Mouse (Mus musculus): ENCODE data around the gene Cic. TPM values are rescaled to one million over a fixed set of nuclear protein-coding genes. Genes with fewer than 3 reads are reported as not detected.

Cic gene
- polyA plus RNA-seq, 1 experiment from 2014 or later: 28.4 TPM

DNA sequence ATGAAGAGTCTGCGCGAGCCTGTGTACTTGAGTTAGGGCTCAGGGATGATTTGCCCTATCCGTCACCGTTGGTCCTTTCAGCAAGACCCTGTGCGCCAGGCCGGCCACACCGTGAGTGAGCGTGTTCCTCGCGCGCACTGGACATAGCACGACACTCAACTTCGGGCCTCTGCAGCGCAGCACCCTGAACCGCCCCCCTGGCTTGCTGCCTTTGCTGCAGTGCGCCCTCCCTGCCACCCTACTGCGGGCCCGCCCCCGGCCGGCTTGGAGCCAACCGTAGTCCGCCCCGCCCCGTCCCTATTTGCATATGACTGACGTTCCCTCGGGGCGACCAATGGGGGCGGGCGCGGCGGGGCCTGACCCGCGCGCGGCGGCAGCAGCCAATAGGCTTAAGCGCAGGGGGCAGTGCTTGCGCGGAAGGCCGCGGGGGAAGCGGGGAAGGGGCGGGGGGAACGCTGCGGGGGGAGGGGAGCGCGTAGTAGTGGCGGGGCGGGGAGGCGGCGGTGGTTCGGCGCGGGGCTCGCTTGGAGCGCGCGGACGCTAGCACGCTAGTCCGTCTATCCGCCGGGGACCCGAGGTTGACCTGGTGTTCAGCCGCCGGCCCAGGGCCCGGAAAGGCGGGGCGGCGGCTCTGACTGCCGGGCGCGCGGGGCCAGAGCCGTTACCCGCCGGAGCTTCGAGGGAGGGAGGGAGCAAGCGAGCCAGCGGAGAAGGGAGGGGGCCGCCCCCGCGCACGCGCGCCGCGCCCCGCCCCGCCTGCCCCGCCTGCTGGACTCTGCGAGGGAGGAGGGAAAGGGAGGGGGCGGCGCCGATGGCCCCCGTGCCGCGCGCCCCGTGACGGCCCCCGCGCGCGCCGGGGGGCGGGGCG, 14.5 kb downstream of the Cic start:
- Histone ChIP-seq H3K9me3 (ENCODE audit: control insufficient read depth, low read length) (no peaks in the 10 kb centered on the region), H3K27me3 (ENCODE audit: control insufficient read depth, insufficient read depth, low read length) (no peaks in the 10 kb centered on the region), H3K4me1 (ENCODE audit: control insufficient read depth in 2 of 2, insufficient read depth in 2 of 2, low read length in 2 of 2) (peaks cover 36 to 50% of the 10 kb centered on the region in 2 experiments), H3K36me3 (ENCODE audit: control insufficient read depth, insufficient read depth, low read length) (peaks cover 24% of the 10 kb centered on the region), H3K9ac (ENCODE audit: low read length) (peak overlapping the region; percentile 89), H3K4me3 (ENCODE audit: control insufficient read depth in 1 of 2, insufficient read depth in 1 of 2, low read depth in 1 of 2, low read length in 2 of 2) (peak overlapping the region; percentile 83 to 84), H3K27ac (replicated peaks in 1 of 2; ENCODE audit: control insufficient read depth in 1 of 2, insufficient read depth in 1 of 2, low read depth in 2 of 2, low read length in 2 of 2) (peak overlapping the region; percentile 99), H3K4me2 (ENCODE audit: low read length) (peak overlapping the region; percentile 90)
- peak; percentile 77 for ATAC-seq (ENCODE audit: insufficient number of reproducible peaks, insufficient read depth, low FRiP score, low read depth)
- under 1% methylated on average over 68 of the region's 108 CpGs for WGBS

DNA sequence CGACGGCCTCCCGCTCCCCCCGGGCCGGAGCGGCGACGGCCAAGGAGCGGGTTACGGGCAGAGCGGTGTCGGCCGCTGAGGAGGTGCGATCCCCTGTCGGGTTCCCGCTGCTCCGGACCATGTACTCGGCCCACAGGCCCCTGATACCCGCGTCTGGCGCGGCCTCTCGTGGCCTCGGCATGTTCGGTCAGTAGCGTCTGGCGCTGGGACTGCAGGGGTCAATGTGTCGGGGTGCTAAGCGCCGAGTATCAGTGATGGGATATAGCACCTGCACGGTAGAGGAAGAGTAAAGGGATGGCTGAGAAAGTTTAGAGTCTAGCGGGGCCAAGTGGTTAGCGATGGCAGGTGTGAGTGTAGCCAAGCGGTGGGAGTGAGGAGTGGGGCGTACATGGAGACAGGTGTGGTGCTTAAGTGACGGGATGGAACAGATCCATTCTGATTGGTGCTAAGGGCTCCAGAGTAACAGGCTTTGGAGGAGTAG, 15.3 kb downstream of the Cic start:
- no peak for ATAC-seq (ENCODE audit: insufficient number of reproducible peaks, insufficient read depth, low FRiP score, low read depth)
- WGBS: under 1% methylated on average over 28 of the region's 36 CpGs
- H3K4me3 ChIP-seq (ENCODE audit: control insufficient read depth in 1 of 2, insufficient read depth in 1 of 2, low read depth in 1 of 2, low read length in 2 of 2): peak overlapping the region; percentile 83 to 84
- H3K4me2 ChIP-seq (ENCODE audit: low read length): peak overlapping the region; percentile 90
- peaks cover 31 to 44% of the 10 kb centered on the region in 2 experiments for H3K4me1 ChIP-seq (ENCODE audit: control insufficient read depth in 2 of 2, insufficient read depth in 2 of 2, low read length in 2 of 2)
- H3K27ac ChIP-seq (replicated peaks in 1 of 2; ENCODE audit: control insufficient read depth in 1 of 2, insufficient read depth in 1 of 2, low read depth in 2 of 2, low read length in 2 of 2): peak overlapping the region; percentile 78 to 99
- H3K27me3 ChIP-seq (ENCODE audit: control insufficient read depth, insufficient read depth, low read length): no peaks in the 10 kb centered on the region
- no peaks in the 10 kb centered on the region for H3K9me3 ChIP-seq (ENCODE audit: control insufficient read depth, low read length)
- peaks cover 32% of the 10 kb centered on the region for H3K36me3 ChIP-seq (ENCODE audit: control insufficient read depth, insufficient read depth, low read length)
- H3K9ac ChIP-seq (ENCODE audit: low read length): peak overlapping the region; percentile 89

GRCm38 (mm10) chr7:25283637-25284036, 16.1 kb downstream of the Cic start:
- H3K4me3 ChIP-seq (ENCODE audit: control insufficient read depth in 1 of 2, insufficient read depth in 1 of 2, low read depth in 1 of 2, low read length in 2 of 2): peak overlapping the region; percentile 83 to 84
- H3K9ac ChIP-seq (ENCODE audit: low read length): peak overlapping the region; percentile 89
- H3K27me3 ChIP-seq (ENCODE audit: control insufficient read depth, insufficient read depth, low read length): no peaks in the 10 kb centered on the region
- no peak for ATAC-seq (ENCODE audit: insufficient number of reproducible peaks, insufficient read depth, low FRiP score, low read depth)
- peaks cover 31 to 41% of the 10 kb centered on the region in 2 experiments for H3K4me1 ChIP-seq (ENCODE audit: control insufficient read depth in 2 of 2, insufficient read depth in 2 of 2, low read length in 2 of 2)
- no peaks in the 10 kb centered on the region for H3K9me3 ChIP-seq (ENCODE audit: control insufficient read depth, low read length)
- peak overlapping the region; percentile 90 for H3K4me2 ChIP-seq (ENCODE audit: low read length)
- peaks cover 41% of the 10 kb centered on the region for H3K36me3 ChIP-seq (ENCODE audit: control insufficient read depth, insufficient read depth, low read length)
- H3K27ac ChIP-seq (replicated peaks in 1 of 2; ENCODE audit: control insufficient read depth in 1 of 2, insufficient read depth in 1 of 2, low read depth in 2 of 2, low read length in 2 of 2): peak overlapping the region; percentile 78 to 99
- 5% methylated on average over 5 of the region's 5 CpGs for WGBS

DNA sequence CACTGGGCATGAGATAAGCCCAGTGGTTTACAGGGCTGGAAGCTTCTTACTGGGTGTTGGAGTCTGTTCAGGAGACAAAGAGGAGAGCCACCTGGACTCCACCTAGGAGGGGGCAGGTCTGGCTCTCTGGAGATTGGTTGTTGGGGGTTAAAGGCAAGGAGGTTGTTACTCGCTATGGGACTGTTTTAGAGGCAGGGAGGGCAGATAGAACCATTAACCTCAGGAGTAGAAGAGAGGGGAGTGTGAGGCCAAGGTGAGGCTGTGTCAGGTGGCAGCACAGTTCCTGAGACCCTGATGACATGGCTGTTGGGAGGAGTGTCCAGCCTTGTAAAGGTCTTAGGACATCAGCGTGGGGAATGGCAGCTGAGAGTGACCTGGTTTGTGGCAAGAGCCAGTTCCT, 16.7 kb downstream of the Cic start:
- H3K4me1 ChIP-seq (ENCODE audit: control insufficient read depth in 2 of 2, insufficient read depth in 2 of 2, low read length in 2 of 2): peaks cover 31 to 41% of the 10 kb centered on the region in 2 experiments
- H3K27ac ChIP-seq (replicated peaks in 1 of 2; ENCODE audit: control insufficient read depth in 1 of 2, insufficient read depth in 1 of 2, low read depth in 2 of 2, low read length in 2 of 2): peak overlapping the region in 1 of 2 experiments; percentile 99; a peak in 2 of 4 replicates
- H3K27me3 ChIP-seq (ENCODE audit: control insufficient read depth, insufficient read depth, low read length): no peaks in the 10 kb centered on the region
- WGBS: 57% methylated on average over 2 of the region's 2 CpGs
- peak overlapping the region; percentile 90 for H3K4me2 ChIP-seq (ENCODE audit: low read length)
- H3K9me3 ChIP-seq (ENCODE audit: control insufficient read depth, low read length): no peaks in the 10 kb centered on the region
- H3K36me3 ChIP-seq (ENCODE audit: control insufficient read depth, insufficient read depth, low read length): peaks cover 46% of the 10 kb centered on the region
- peak overlapping the region in 1 of 2 experiments; percentile 84; a peak in 2 of 4 replicates for H3K4me3 ChIP-seq (ENCODE audit: control insufficient read depth in 1 of 2, insufficient read depth in 1 of 2, low read depth in 1 of 2, low read length in 2 of 2)
- no peak for ATAC-seq (ENCODE audit: insufficient number of reproducible peaks, insufficient read depth, low FRiP score, low read depth)
- H3K9ac ChIP-seq (ENCODE audit: low read length): peak overlapping the region; percentile 89

DNA sequence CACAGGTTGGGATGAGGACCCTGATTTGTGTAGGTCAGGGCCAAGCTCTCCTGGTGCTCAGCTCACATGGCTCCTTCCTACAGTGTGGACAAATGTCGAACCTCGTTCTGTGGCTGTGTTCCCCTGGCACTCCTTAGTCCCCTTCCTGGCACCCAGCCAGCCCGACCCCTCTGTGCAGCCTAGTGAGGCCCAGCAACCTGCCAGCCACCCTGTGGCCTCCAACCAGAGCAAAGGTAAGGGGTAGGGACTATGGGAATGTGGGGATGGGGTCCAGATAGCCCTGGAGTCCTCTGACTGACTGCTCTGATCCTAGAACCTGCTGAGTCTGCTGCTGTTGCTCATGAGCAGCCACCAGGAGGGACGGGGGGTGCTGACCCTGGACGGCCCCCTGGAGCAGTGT, 17.3 kb downstream of the Cic start:
- 47% methylated on average over 5 of the region's 5 CpGs for WGBS
- Histone ChIP-seq H3K4me2 (ENCODE audit: low read length) (peak overlapping the region; percentile 90), H3K4me1 (ENCODE audit: control insufficient read depth in 2 of 2, insufficient read depth in 2 of 2, low read length in 2 of 2) (peaks cover 28 to 39% of the 10 kb centered on the region in 2 experiments), H3K4me3 (ENCODE audit: control insufficient read depth in 1 of 2, insufficient read depth in 1 of 2, low read depth in 1 of 2, low read length in 2 of 2) (no peak overlapping the region), H3K27me3 (ENCODE audit: control insufficient read depth, insufficient read depth, low read length) (no peaks in the 10 kb centered on the region), H3K36me3 (ENCODE audit: control insufficient read depth, insufficient read depth, low read length) (peaks cover 52% of the 10 kb centered on the region), H3K9me3 (ENCODE audit: control insufficient read depth, low read length) (no peaks in the 10 kb centered on the region), H3K9ac (ENCODE audit: low read length) (peak overlapping the region; percentile 89), H3K27ac (replicated peaks in 1 of 2; ENCODE audit: control insufficient read depth in 1 of 2, insufficient read depth in 1 of 2, low read depth in 2 of 2, low read length in 2 of 2) (peak overlapping the region in 1 of 2 experiments; percentile 99; a peak in 1 of 4 replicates)
- no peak for ATAC-seq (ENCODE audit: insufficient number of reproducible peaks, insufficient read depth, low FRiP score, low read depth)

- Histone ChIP-seq H3K9me3 (ENCODE audit: control insufficient read depth, low read length) (no peaks in the 10 kb centered on the region), H3K4me1 (ENCODE audit: control insufficient read depth in 2 of 2, insufficient read depth in 2 of 2, low read length in 2 of 2) (peaks cover 24 to 31% of the 10 kb centered on the region in 2 experiments), H3K4me2 (ENCODE audit: low read length) (no peak overlapping the region), H3K9ac (ENCODE audit: low read length) (no peak overlapping the region), H3K27ac (replicated peaks in 1 of 2; ENCODE audit: control insufficient read depth in 1 of 2, insufficient read depth in 1 of 2, low read depth in 2 of 2, low read length in 2 of 2) (no peak overlapping the region), H3K27me3 (ENCODE audit: control insufficient read depth, insufficient read depth, low read length) (no peaks in the 10 kb centered on the region), H3K4me3 (ENCODE audit: control insufficient read depth in 1 of 2, insufficient read depth in 1 of 2, low read depth in 1 of 2, low read length in 2 of 2) (no peak overlapping the region), H3K36me3 (ENCODE audit: control insufficient read depth, insufficient read depth, low read length) (peaks cover 61% of the 10 kb centered on the region)
- ATAC-seq (ENCODE audit: insufficient number of reproducible peaks, insufficient read depth, low FRiP score, low read depth): no peak
- 92% methylated on average over 20 of the region's 20 CpGs for WGBS
These were observed 18.2 kb downstream of the Cic start for GRCm38 (mm10) chr7:25285511-25286238.

DNA sequence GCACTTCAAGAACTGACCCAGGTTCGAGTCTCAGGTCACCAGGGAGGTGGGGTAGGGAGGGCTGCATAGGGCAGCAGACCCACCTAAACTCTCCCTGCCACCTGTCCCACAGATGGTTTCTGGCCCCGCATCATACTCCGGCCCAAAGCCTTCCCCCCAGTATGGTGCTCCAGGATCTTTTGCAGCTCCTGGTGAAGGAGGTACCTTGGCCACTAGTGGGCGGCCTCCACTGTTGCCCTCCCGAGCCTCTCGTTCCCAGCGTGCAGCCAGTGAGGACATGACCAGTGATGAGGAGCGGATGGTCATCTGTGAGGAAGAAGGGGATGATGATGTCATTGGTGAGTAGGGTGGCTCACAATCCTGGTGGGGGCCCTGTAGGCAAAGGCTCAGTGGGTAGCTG, 19.5 kb downstream of the Cic start:
- Histone ChIP-seq H3K36me3 (ENCODE audit: control insufficient read depth, insufficient read depth, low read length) (peaks cover 75% of the 10 kb centered on the region), H3K27me3 (ENCODE audit: control insufficient read depth, insufficient read depth, low read length) (no peaks in the 10 kb centered on the region)
- no peak for ATAC-seq (ENCODE audit: insufficient number of reproducible peaks, insufficient read depth, low FRiP score, low read depth)

More for the DNA sequence above, 19.5 kb downstream of the Cic start:
- H3K4me1 ChIP-seq (ENCODE audit: control insufficient read depth in 2 of 2, insufficient read depth in 2 of 2, low read length in 2 of 2): peaks cover 19 to 27% of the 10 kb centered on the region in 2 experiments
- H3K4me3 ChIP-seq (ENCODE audit: control insufficient read depth in 1 of 2, insufficient read depth in 1 of 2, low read depth in 1 of 2, low read length in 2 of 2): no peak overlapping the region
- 79% methylated on average over 8 of the region's 8 CpGs for WGBS
- no peaks in the 10 kb centered on the region for H3K9me3 ChIP-seq (ENCODE audit: control insufficient read depth, low read length)
- H3K27ac ChIP-seq (replicated peaks in 1 of 2; ENCODE audit: control insufficient read depth in 1 of 2, insufficient read depth in 1 of 2, low read depth in 2 of 2, low read length in 2 of 2): no peak overlapping the region
- no peak overlapping the region for H3K4me2 ChIP-seq (ENCODE audit: low read length)
- no peak overlapping the region for H3K9ac ChIP-seq (ENCODE audit: low read length)
